Mouse (Mus musculus): ENCODE measurements around the gene Grip2.
A peak's percentile ranks its signal among the peaks of the same experiment; 100 is the strongest.

Grip2 gene

GRCm38 (mm10) chr6:91827016-91827570 is at the start of gene Grip2:
Grip2 (minus strand) TSS chr6:91827250.
- no peak for DNase-seq (ENCODE audit: low read depth, low spot score)

- no peak for DNase-seq (ENCODE audit: low read depth, low spot score)
These were observed 45.7 kb upstream of the Grip2 start for GRCm38 (mm10) chr6:91872781-91873180.

- no peak for DNase-seq (ENCODE audit: low read depth, low spot score)
These were observed 41.0 kb upstream of the Grip2 start for GRCm38 (mm10) chr6:91868091-91868490.

GRCm38 (mm10) chr6:91865601-91866000 is 38.6 kb upstream of the Grip2 start:
- DNase-seq (ENCODE audit: low read depth, low spot score) = no peak

- DNase-seq (ENCODE audit: low read depth, low spot score) = no peak
These were observed 37.5 kb upstream of the Grip2 start for GRCm38 (mm10) chr6:91864595-91864994.

GRCm38 (mm10) chr6:91862848-91863247 is 35.8 kb upstream of the Grip2 start:
- DNase-seq (ENCODE audit: low read depth, low spot score) = no peak

GRCm38 (mm10) chr6:91858339-91858738 is 31.3 kb upstream of the Grip2 start:
- DNase-seq (ENCODE audit: low read depth, low spot score) = no peak

GRCm38 (mm10) chr6:91852550-91852949 is 25.5 kb upstream of the Grip2 start:
- DNase-seq (ENCODE audit: low read depth, low spot score) = peak; percentile 82

- peak; percentile 42 for DNase-seq (ENCODE audit: low read depth, low spot score)
These were observed 16.6 kb upstream of the Grip2 start for GRCm38 (mm10) chr6:91843628-91844153.

- DNase-seq (ENCODE audit: low read depth, low spot score) = peak; percentile 56
These were observed 16.0 kb upstream of the Grip2 start for GRCm38 (mm10) chr6:91842897-91843627.

- peak; percentile 71 for DNase-seq (ENCODE audit: low read depth, low spot score)
These were observed 12.2 kb upstream of the Grip2 start for GRCm38 (mm10) chr6:91839010-91839871.

GRCm38 (mm10) chr6:91832863-91833440 is 5.9 kb upstream of the Grip2 start:
- no peak for DNase-seq (ENCODE audit: low read depth, low spot score)

GRCm38 (mm10) chr6:91827926-91828325 is 876 bp upstream of the Grip2 start:
- no peak for DNase-seq (ENCODE audit: low read depth, low spot score)

GRCm38 (mm10) chr6:91818271-91818670 is 8.8 kb downstream of the Grip2 start:
- no peak for DNase-seq (ENCODE audit: low read depth, low spot score)

- no peak for DNase-seq (ENCODE audit: low read depth, low spot score)
These were observed 11.1 kb downstream of the Grip2 start for GRCm38 (mm10) chr6:91815976-91816375.

- DNase-seq (ENCODE audit: low read depth, low spot score) = no peak
These were observed 13.4 kb downstream of the Grip2 start for GRCm38 (mm10) chr6:91813611-91814010.

GRCm38 (mm10) chr6:91810007-91810406 is 17.0 kb downstream of the Grip2 start:
- DNase-seq (ENCODE audit: low read depth, low spot score) = no peak

GRCm38 (mm10) chr6:91808022-91808421 is 19.0 kb downstream of the Grip2 start:
- DNase-seq (ENCODE audit: low read depth, low spot score) = no peak

- DNase-seq (ENCODE audit: low read depth, low spot score) = no peak
These were observed 19.9 kb downstream of the Grip2 start for GRCm38 (mm10) chr6:91807169-91807568.

- DNase-seq (ENCODE audit: low read depth, low spot score) = no peak
These were observed 22.9 kb downstream of the Grip2 start for GRCm38 (mm10) chr6:91804177-91804576.

GRCm38 (mm10) chr6:91798496-91798895 is 28.6 kb downstream of the Grip2 start:
- no peak for DNase-seq (ENCODE audit: low read depth, low spot score)

- no peak for DNase-seq (ENCODE audit: low read depth, low spot score)
These were observed 30.3 kb downstream of the Grip2 start for GRCm38 (mm10) chr6:91796736-91797135.

Data from R1 (cell line).